Mouse (Mus musculus) cortical plate, adult 2 months (tissue): ENCODE data around the gene Lmx1b. TPM values are rescaled to one million over a fixed set of nuclear protein-coding genes. Genes with fewer than 3 reads are reported as not detected.

Source experiments
- H3K27ac ChIP-seq: fragments of 200-500 bp; 2 replicates; pipeline ENCODE4 v1.5.1; 2012; ENCODE audit warnings: low read length, control low read depth, inconsistent platforms; ENCODE audit not compliant: insufficient read depth
- H3K4me1 ChIP-seq: fragments of 200-500 bp; 2 replicates; pipeline ENCODE4 v1.6.1; 2011; ENCODE audit warnings: low read length; ENCODE audit not compliant: control insufficient read depth, insufficient read depth
- H3K4me3 ChIP-seq: fragments of 200-500 bp; 2 replicates; pipeline ENCODE4 v1.5.1; 2011; ENCODE audit warnings: mild to moderate bottlenecking, low read length, control low read depth; ENCODE audit not compliant: insufficient read depth
- CTCF ChIP-seq: fragments of 200-500 bp; IDR thresholded peaks from 2 replicates; pipeline ENCODE4 v1.5.1; 2011; ENCODE audit warnings: mild to moderate bottlenecking, control low read depth, low read length; ENCODE audit not compliant: insufficient read depth; ENCODE audit errors: extremely low read depth
- POLR2A ChIP-seq: fragments of 200-500 bp; IDR thresholded peaks from 2 replicates; pipeline ENCODE4 v1.6.1; 2011; ENCODE audit warnings: mild to moderate bottlenecking, low read length, control low read depth; ENCODE audit not compliant: insufficient read depth; ENCODE audit errors: extremely low read depth
- polyA plus RNA-seq: library from polyadenylated mRNA; depleted of rRNA; stranded (reverse); fragments of >200 nt; gene quantifications from 2 replicates; pipeline ENCODE4 v1.2.3, GENCODE M21; 2012

Gene Lmx1b
- polyA plus RNA-seq, 1 experiment, result 0.23 TPM

DNA sequence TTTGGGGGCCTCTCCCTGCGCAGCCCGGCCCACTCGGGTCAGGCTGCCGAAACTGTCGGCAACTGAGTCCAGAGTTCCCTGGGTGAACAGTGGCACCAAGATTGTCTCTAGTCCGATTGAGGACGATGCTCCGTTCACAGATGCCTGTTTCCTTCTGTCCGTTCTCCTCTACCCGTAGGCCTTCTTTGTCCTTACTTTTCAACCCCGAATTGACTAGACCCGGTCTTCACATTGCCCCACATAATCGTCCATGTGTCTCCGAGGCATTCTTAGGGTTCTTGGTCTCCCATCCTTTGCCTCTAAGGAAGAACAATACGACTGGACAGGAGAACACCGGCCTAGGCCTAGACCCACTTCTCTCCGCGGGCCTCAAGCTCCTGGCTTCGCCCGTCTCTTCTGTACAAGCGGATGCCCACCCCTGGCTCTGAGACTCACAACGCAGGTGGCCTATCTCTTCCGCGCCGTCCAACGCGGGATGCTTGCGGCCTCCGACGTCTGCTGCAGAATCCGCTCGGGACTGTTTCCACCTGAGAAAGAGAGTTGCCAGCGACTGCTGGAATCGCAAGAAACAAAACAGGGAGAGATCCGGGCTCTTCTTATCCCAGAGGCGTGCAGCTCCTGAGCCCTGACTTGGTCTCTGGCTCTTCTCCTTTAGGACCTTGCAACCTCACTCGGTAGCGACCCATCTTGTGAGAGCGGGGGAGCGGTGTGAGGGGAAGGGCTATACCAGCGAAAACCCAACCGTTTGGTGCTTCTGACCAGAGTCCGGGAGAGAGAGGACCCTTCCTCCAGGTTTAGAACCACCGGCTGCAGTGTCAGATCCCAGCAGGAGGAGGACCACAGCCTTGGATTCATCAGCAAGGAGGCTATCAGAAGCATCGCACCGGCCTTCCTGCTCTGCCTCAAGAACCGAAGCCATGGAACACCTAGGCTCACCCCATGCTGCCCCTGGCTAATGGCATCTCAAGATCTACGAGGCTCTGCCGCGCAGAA is 3.7 kb upstream of the Lmx1b start:
- no peak overlapping the region for H3K4me3 ChIP-seq
- TF ChIP-seq CTCF, result no peak
- no peak for TF ChIP-seq POLR2A
- H3K4me1 ChIP-seq, result no peaks in the 10 kb centered on the region
- H3K27ac ChIP-seq, result no peak overlapping the region

DNA sequence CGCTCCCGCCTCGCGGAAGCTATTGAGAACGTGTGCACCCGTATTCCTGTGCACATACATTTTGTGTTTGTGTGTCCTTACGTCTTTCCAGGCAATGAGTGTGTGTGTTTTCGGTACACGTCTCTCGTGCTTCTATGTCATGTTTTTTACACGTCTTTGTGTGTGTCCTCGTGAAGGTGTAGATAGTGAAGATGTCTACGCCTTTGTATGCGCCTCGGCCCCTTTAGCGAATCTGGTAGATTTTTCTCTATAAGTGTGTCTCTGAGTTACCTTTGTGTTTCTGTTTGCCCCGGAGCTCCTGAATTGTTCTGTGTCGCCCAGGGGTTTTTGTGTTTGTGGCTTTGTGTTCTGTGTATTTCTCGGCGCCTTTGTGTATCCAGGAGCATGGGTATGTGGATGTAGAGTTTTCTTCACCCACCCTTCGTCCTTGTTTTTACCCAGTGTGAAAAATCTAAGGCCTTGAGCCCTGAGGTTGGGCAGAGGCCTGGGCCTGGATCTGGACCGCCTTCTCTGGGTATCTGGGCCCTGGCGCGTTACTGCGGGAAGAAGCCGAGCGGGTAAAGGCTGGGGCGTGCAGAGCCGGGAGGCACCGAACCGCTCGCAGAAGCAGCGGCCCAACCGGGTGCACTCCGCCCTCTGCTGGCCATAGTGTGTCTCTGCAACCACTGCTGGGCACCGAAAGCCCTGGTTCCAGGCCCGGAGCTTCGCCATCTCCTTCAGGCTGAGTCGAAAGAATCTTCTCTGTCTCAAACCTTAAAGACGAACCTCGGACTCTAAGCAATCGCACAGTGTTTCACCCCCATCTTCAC is 2.5 kb upstream of the Lmx1b start:
- H3K4me1 ChIP-seq, result no peaks in the 10 kb centered on the region
- H3K27ac ChIP-seq, result no peak overlapping the region
- peak; percentile 66 for TF ChIP-seq CTCF
- TF ChIP-seq POLR2A, result no peak
- no peak overlapping the region for H3K4me3 ChIP-seq

DNA sequence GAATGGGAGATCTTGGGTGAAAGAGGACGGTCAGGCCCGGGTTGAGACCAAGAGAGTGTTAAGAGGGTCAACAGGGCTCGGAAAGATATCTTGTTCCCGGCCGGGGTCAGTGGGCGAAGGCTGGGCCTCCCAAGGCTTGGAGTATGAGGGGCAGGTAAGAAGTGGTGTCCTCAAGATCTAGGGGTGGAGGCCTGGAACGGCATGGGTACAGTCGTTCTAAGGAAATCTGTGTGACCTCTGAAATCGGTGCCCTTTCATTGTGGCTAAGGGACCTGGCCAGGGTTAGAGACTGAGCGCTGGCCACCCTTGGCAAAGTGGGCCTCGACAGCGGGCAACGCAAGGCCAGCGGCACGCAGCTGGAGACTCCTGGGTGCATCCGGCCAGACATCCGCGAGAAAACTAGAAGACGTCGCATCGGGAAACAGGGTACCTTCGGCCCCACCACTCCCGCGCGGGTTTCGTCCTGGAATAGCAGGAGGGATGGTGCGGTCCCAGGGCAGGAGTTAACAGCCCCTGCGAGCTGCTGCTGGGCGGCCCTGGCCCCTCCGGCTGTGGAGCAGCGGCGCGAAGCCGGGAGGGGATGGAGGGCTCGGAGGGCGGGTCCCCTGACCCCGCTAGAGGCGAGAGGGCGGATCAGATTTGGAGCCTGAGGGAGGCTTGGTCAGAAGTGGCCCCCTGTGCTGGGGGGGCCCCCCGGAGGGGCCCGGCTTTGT is 1.7 kb upstream of the Lmx1b start:
- Histone ChIP-seq H3K4me1 (no peaks in the 10 kb centered on the region), H3K4me3 (no peak overlapping the region), H3K27ac (no peak overlapping the region)
- TF ChIP-seq CTCF (no peak), POLR2A (no peak)

- no peak overlapping the region for H3K27ac ChIP-seq
- TF ChIP-seq POLR2A, result no peak
- TF ChIP-seq CTCF, result no peak
- no peak overlapping the region for H3K4me3 ChIP-seq
- H3K4me1 ChIP-seq, result no peaks in the 10 kb centered on the region
Measured at GRCm38 (mm10) chr2:33640978-33641858, 907 bp upstream of the Lmx1b start.

DNA sequence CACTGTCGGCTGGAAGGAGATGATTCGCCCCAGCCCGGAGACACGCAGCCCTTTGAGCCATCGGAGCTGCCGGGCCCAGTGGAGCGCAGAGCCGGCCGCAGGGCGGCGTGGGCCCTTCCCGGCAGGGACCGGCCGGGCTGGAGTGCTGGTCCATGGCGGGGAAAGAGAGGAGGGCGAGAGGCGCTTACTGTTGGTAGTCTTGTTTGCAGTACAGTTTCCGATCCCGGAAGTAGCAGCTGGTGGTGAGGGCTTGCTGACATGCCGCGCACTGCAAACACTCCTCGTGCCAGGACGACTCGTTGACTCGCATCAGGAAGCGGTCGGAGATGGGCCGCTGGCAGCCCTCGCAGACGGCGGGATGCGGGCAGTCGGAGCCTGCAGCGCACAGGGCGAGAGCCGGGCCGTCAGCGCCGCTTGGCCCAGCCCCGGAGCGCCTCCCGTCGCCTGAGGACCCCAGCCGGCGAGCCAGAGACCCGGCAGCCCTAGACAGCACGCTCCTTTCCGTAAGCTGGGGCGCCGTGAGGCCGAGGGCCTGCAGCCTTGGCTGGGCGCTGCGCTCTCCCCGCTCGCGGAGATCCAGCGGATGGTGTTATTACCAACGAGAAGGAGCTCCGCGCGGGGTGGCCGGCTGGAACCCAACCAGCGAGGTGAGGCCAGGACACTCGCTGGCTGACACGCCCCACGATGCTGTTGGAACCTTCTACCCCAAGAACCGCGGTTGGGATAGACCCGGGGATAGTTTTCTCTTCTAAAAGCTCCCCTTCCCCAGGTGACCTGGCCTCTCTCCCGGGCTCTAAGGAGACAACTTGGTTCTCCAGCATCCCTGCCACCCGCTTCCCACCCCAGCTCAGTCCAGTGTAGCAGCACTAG is 775 bp downstream of the Lmx1b start:
- Histone ChIP-seq H3K4me1 (no peaks in the 10 kb centered on the region), H3K4me3 (no peak overlapping the region), H3K27ac (no peak overlapping the region)
- TF ChIP-seq POLR2A, result no peak
- no peak for TF ChIP-seq CTCF

GRCm38 (mm10) chr2:33638141-33638733 is 2.1 kb downstream of the Lmx1b start:
- H3K4me1 ChIP-seq, result no peaks in the 10 kb centered on the region
- H3K27ac ChIP-seq, result no peak overlapping the region
- TF ChIP-seq POLR2A (no peak), CTCF (no peak)
- H3K4me3 ChIP-seq, result no peak overlapping the region

DNA sequence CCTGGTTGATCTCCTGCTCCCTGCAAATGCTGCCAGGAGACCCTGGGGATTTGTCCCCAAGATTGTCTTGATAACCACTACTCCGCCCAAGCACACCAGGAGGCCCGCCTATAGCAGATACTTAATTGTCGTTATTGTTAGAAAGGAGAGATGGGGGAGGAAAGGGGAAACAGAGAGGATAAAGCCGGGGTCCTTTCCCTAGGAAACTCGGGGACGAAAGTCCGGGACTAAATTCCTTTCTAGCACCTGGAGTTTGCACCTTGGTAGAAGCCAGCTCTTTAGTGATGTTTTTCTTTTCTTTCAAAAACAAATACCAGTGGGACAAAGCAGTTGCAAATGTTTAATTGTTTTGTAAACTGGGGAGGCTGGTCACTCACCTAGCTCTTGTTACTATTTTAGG is 3.0 kb downstream of the Lmx1b start:
- Histone ChIP-seq H3K4me1 (no peaks in the 10 kb centered on the region), H3K27ac (no peak overlapping the region), H3K4me3 (no peak overlapping the region)
- no peak for TF ChIP-seq CTCF
- TF ChIP-seq POLR2A, result no peak

GRCm38 (mm10) chr2:33636628-33637188 is 3.6 kb downstream of the Lmx1b start:
- H3K4me1 ChIP-seq, result no peaks in the 10 kb centered on the region
- TF ChIP-seq CTCF (no peak), POLR2A (no peak)
- H3K4me3 ChIP-seq, result no peak overlapping the region
- no peak overlapping the region for H3K27ac ChIP-seq
